Mouse (Mus musculus): ENCODE data around the gene Hagh. TPM values are rescaled to one million over a fixed set of nuclear protein-coding genes. Genes with fewer than 3 reads are reported as not detected.
A peak's percentile ranks its signal among the peaks of the same experiment; 100 is the strongest.

Hagh gene
- polyA plus RNA-seq, 1 experiment from 2014 or later = 40.0 TPM

GRCm38 (mm10) chr17:24890151-24891092 lies 50.5 kb downstream of the Hagh start:
- no peak overlapping the region for H3K9ac ChIP-seq
- no peak overlapping the region for H3K4me3 ChIP-seq
- peaks cover 44% of the 10 kb centered on the region for H3K36me3 ChIP-seq
- ATAC-seq (ENCODE audit: low FRiP score, low read depth) = no peak
- no peaks in the 10 kb centered on the region for H3K27me3 ChIP-seq (replicated peaks)
- WGBS = 89% methylated on average over 19 of the region's 19 CpGs
- peaks cover 30% of the 10 kb centered on the region for H3K4me1 ChIP-seq
- H3K9me3 ChIP-seq = no peaks in the 10 kb centered on the region
- H3K4me2 ChIP-seq (replicated peaks) = no peak overlapping the region
- H3K27ac ChIP-seq = no peak overlapping the region

- Histone ChIP-seq H3K4me3 (no peak overlapping the region), H3K27ac (no peak overlapping the region), H3K4me2 (replicated peaks) (no peak overlapping the region), H3K27me3 (replicated peaks) (no peaks in the 10 kb centered on the region), H3K36me3 (peaks cover 44% of the 10 kb centered on the region), H3K9ac (no peak overlapping the region), H3K9me3 (no peaks in the 10 kb centered on the region), H3K4me1 (peaks cover 35% of the 10 kb centered on the region)
- ATAC-seq (ENCODE audit: low FRiP score, low read depth) = no peak
- WGBS = 89% methylated on average over 13 of the region's 13 CpGs
Measured at GRCm38 (mm10) chr17:24891321-24891720, 51.4 kb downstream of the Hagh start.

DNA sequence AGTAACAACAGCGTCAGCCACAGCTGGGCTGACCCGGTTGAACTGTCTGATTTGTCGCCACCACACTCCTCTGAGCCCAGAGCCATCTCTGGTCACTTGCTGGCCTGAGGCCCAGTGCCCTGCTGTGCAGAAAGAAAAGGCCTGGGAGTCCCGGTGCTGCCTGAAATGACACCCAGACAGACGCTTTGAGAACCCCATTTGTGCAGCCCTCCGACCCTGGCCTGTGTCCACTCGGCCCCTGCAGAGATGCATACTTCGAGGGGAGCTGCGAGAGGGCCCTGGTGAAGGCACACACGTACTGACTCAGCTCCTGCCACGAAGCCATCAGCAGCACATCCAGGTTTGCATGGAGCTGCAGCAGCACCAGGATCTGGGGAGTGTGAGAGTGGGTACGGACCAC lies 52.8 kb downstream of the Hagh start:
- WGBS = 91% methylated on average over 12 of the region's 12 CpGs
- H3K36me3 ChIP-seq = peaks cover 54% of the 10 kb centered on the region
- H3K4me1 ChIP-seq = peaks cover 39% of the 10 kb centered on the region
- no peak overlapping the region for H3K9ac ChIP-seq
- H3K27me3 ChIP-seq (replicated peaks) = no peaks in the 10 kb centered on the region
- H3K4me2 ChIP-seq (replicated peaks) = 0 out of 2 replicates have a peak overlapping the region, but pooled peaks have one; percentile 99
- no peak for ATAC-seq (ENCODE audit: low FRiP score, low read depth)
- H3K4me3 ChIP-seq = no peak overlapping the region
- H3K9me3 ChIP-seq = no peaks in the 10 kb centered on the region
- no peak overlapping the region for H3K27ac ChIP-seq

- no peak overlapping the region for H3K27ac ChIP-seq
- WGBS = 97% methylated on average over 2 of the region's 2 CpGs
- no peaks in the 10 kb centered on the region for H3K27me3 ChIP-seq (replicated peaks)
- no peak for ATAC-seq (ENCODE audit: low FRiP score, low read depth)
- 0 out of 2 replicates have a peak overlapping the region, but pooled peaks have one; percentile 99 for H3K4me2 ChIP-seq (replicated peaks)
- H3K4me3 ChIP-seq = no peak overlapping the region
- H3K36me3 ChIP-seq = peaks cover 58% of the 10 kb centered on the region
- no peaks in the 10 kb centered on the region for H3K9me3 ChIP-seq
- peaks cover 38% of the 10 kb centered on the region for H3K4me1 ChIP-seq
- no peak overlapping the region for H3K9ac ChIP-seq
Measured at GRCm38 (mm10) chr17:24893276-24893675, 53.3 kb downstream of the Hagh start.

GRCm38 (mm10) chr17:24894061-24894994 lies 54.4 kb downstream of the Hagh start:
- 0 out of 2 replicates have a peak, but pooled peaks have one; percentile 14 for ATAC-seq (ENCODE audit: low FRiP score, low read depth)
- Histone ChIP-seq H3K4me2 (replicated peaks) (peak overlapping the region; percentile 99), H3K9me3 (no peaks in the 10 kb centered on the region), H3K27me3 (replicated peaks) (no peaks in the 10 kb centered on the region), H3K4me1 (peaks cover 38% of the 10 kb centered on the region), H3K4me3 (peak overlapping the region; percentile 94), H3K27ac (peak overlapping the region; percentile 26; the same call in 1 of the 2 replicates), H3K36me3 (peaks cover 65% of the 10 kb centered on the region), H3K9ac (peak overlapping the region; percentile 87)
- WGBS = 12% methylated on average over 31 of the region's 31 CpGs

GRCm38 (mm10) chr17:24894995-24895547 lies 55.1 kb downstream of the Hagh start, which contains the start of the genes Eme2 and Mrps34:
Eme2 (minus strand) TSS chr17:24895087.
Mrps34 (plus strand) TSS chr17:24895116.
- peak within 1 kb of the TSS; percentile 59 for H3K27ac ChIP-seq
- H3K9ac ChIP-seq = peak within 1 kb of the TSS; percentile 87
- peaks cover 69% of the 10 kb centered on the region for H3K36me3 ChIP-seq
- under 1% methylated on average over 62 of the region's 62 CpGs for WGBS
- H3K27me3 ChIP-seq (replicated peaks) = no peaks in the 10 kb centered on the region
- H3K4me1 ChIP-seq = peaks cover 38% of the 10 kb centered on the region
- H3K9me3 ChIP-seq = no peaks in the 10 kb centered on the region
- H3K4me3 ChIP-seq = peak within 1 kb of the TSS; percentile 94
- peak; percentile 27 for ATAC-seq (ENCODE audit: low FRiP score, low read depth)
- H3K4me2 ChIP-seq (replicated peaks) = peak within 1 kb of the TSS; percentile 99

- H3K36me3 ChIP-seq = peaks cover 69% of the 10 kb centered on the region
- peak overlapping the region; percentile 94 for H3K4me3 ChIP-seq
- no peak for ATAC-seq (ENCODE audit: low FRiP score, low read depth)
- H3K4me1 ChIP-seq = peaks cover 38% of the 10 kb centered on the region
- peak overlapping the region; percentile 99 for H3K4me2 ChIP-seq (replicated peaks)
- no peaks in the 10 kb centered on the region for H3K9me3 ChIP-seq
- H3K27ac ChIP-seq = peak overlapping the region; percentile 59; the same call in 1 of the 2 replicates
- WGBS = 11% methylated on average over 23 of the region's 23 CpGs
- H3K9ac ChIP-seq = peak overlapping the region; percentile 87
- H3K27me3 ChIP-seq (replicated peaks) = no peaks in the 10 kb centered on the region
Measured at GRCm38 (mm10) chr17:24895571-24896240, 55.8 kb downstream of the Hagh start.

GRCm38 (mm10) chr17:24896241-24896992 lies 56.5 kb downstream of the Hagh start, which contains the start of gene Nme3:
Nme3 (plus strand) TSS chr17:24896500.
- Histone ChIP-seq H3K4me1 (peaks cover 38% of the 10 kb centered on the region), H3K36me3 (peaks cover 69% of the 10 kb centered on the region), H3K9me3 (no peaks in the 10 kb centered on the region), H3K27ac (peak within 1 kb of the TSS; percentile 59), H3K9ac (peak within 1 kb of the TSS; percentile 87), H3K27me3 (replicated peaks) (no peaks in the 10 kb centered on the region), H3K4me2 (replicated peaks) (peak within 1 kb of the TSS; percentile 99), H3K4me3 (peak within 1 kb of the TSS; percentile 94)
- ATAC-seq (ENCODE audit: low FRiP score, low read depth) = peak; percentile 65
- 1% methylated on average over 48 of the region's 50 CpGs for WGBS

DNA sequence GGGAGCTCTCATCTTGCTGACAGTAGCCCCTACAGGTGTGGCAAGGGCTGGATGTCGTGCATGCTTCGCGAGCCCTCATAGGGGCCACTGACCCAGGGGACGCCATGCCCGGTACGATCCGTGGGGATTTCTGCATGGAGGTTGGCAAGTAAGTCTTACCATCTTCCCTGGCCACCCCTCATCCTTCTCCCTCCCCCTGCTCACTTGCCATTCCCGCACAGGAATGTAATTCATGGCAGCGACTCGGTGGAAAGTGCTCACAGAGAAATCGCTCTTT lies 57.0 kb downstream of the Hagh start:
- H3K36me3 ChIP-seq = peaks cover 69% of the 10 kb centered on the region
- peak overlapping the region; percentile 99 for H3K4me2 ChIP-seq (replicated peaks)
- no peak for ATAC-seq (ENCODE audit: low FRiP score, low read depth)
- no peaks in the 10 kb centered on the region for H3K9me3 ChIP-seq
- peak overlapping the region; percentile 94 for H3K4me3 ChIP-seq
- H3K27me3 ChIP-seq (replicated peaks) = no peaks in the 10 kb centered on the region
- WGBS = 35% methylated on average over 11 of the region's 11 CpGs
- H3K4me1 ChIP-seq = peaks cover 38% of the 10 kb centered on the region
- peak overlapping the region; percentile 87 for H3K9ac ChIP-seq
- peak overlapping the region; percentile 50; the same call in 1 of the 2 replicates for H3K27ac ChIP-seq

DNA sequence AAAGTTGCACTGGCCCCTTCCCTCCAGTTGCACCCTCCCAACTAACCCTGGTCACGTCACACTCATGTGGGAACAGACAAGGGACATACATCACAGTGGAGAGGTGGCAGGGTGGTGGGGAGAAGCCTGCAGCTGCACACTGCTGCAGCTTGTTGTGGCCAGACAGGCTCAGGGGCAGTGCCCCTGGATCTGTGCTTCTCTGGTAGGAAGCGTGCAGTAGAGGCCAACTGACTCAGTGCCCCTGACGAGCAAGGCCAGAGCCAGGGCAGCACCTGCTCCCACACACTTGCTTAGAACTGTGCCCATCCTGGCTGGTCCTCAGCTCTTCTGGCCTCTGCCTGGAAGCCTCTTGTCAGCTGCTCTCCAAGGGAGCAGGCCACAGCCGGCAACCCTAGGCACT lies 57.7 kb downstream of the Hagh start:
- Histone ChIP-seq H3K27me3 (replicated peaks) (no peaks in the 10 kb centered on the region), H3K4me2 (replicated peaks) (peak overlapping the region; percentile 99), H3K4me3 (peak overlapping the region; percentile 94; the same call in 1 of the 2 replicates), H3K9ac (peak overlapping the region; percentile 87), H3K36me3 (peaks cover 69% of the 10 kb centered on the region), H3K4me1 (peaks cover 38% of the 10 kb centered on the region), H3K9me3 (no peaks in the 10 kb centered on the region), H3K27ac (no peak overlapping the region)
- ATAC-seq (ENCODE audit: low FRiP score, low read depth) = no peak
- WGBS = 75% methylated on average over 4 of the region's 4 CpGs

Data from neural tube, embryonic 12.5 days (tissue).